Mouse (Mus musculus): ENCODE results near the gene Btbd11. TPM values are rescaled to one million over a fixed set of nuclear protein-coding genes. Genes with fewer than 3 reads are reported as not detected.

The Btbd11 gene
- polyA plus RNA-seq, 1 experiment from 2014 or later, result 8.4 TPM

GRCm38 (mm10) chr10:85497931-85498330, 111.3 kb downstream of the Btbd11 start:
- no peaks in the 10 kb centered on the region for H3K36me3 ChIP-seq
- peaks cover 31% of the 10 kb centered on the region for H3K4me1 ChIP-seq (replicated peaks)
- H3K4me3 ChIP-seq, result no peak overlapping the region
- 81% methylated on average over 5 of the region's 5 CpGs for WGBS
- no peaks in the 10 kb centered on the region for H3K9me3 ChIP-seq
- no peaks in the 10 kb centered on the region for H3K27me3 ChIP-seq (ENCODE audit: insufficient read depth, poor library complexity, severe bottlenecking)
- no peak for DNase-seq (ENCODE audit: low spot score)
- H3K27ac ChIP-seq, result no peak overlapping the region

DNA sequence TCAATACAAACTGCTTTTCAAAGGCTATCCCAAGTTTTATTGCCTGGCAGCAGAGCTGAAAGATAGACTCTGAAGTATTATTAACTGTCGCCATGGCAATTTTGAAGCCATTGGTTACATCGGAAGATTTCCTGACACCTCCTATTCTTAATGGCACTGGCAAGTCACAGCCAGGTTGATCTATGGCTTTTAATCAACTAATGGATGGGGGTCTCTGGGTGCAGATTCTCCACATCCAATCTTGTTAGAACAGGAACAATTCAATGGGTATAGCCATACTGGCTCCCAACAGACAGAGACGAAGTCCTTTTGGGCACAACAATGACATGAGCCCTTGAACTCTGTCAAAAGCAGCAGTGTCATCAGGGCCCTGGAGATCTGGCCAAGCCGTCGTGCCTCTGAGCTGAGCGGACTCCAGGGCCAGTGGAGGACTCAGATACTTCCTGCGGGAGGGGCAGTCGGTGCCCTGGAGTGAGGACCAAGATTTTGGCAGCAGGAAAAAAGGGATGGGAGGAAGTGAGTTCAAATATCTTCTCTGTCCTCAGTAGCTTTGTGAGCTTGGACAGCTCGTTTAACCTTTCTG, 114.0 kb downstream of the Btbd11 start:
- H3K4me1 ChIP-seq (replicated peaks), result peaks cover 38% of the 10 kb centered on the region
- no peak for DNase-seq (ENCODE audit: low spot score)
- H3K27me3 ChIP-seq (ENCODE audit: insufficient read depth, poor library complexity, severe bottlenecking), result no peaks in the 10 kb centered on the region
- WGBS, result 62% methylated on average over 9 of the region's 9 CpGs
- no peaks in the 10 kb centered on the region for H3K36me3 ChIP-seq
- no peak overlapping the region for H3K4me3 ChIP-seq
- no peaks in the 10 kb centered on the region for H3K9me3 ChIP-seq
- no peak overlapping the region for H3K27ac ChIP-seq

DNA sequence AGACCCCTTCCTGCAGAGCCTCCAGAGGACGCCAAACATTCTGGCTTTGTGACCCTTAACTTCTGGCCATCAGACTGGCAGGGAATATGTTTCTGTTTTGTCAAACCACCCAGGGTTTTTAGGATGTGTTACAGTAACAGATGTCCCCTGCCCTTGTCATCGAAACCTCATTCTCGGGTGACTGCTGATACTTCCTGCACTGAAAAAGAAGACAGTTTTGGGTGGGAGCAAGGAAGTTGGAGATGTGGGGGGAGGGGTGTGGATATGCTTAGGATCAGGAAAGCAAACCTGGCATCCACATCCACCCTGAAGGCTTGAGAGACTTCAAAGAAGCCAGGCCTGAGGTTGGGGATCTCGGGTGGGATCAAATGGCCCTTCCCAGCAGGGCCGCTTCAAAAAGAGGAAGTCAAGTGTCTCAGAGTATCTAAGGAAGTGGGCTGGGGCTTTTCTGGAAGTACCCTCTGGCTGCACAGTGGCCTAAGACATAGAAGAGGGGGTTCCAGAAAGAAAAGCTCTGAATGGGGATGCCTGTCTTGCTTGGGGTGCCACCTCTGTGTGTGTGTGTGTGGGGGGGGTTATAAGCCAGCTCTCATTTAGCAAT, 115.5 kb downstream of the Btbd11 start:
- Histone ChIP-seq H3K9me3 (no peaks in the 10 kb centered on the region), H3K27ac (no peak overlapping the region), H3K36me3 (no peaks in the 10 kb centered on the region), H3K4me3 (no peak overlapping the region), H3K4me1 (replicated peaks) (peaks cover 38% of the 10 kb centered on the region), H3K27me3 (ENCODE audit: insufficient read depth, poor library complexity, severe bottlenecking) (no peaks in the 10 kb centered on the region)
- no peak for DNase-seq (ENCODE audit: low spot score)
- WGBS, result 53% methylated on average over 5 of the region's 5 CpGs

DNA sequence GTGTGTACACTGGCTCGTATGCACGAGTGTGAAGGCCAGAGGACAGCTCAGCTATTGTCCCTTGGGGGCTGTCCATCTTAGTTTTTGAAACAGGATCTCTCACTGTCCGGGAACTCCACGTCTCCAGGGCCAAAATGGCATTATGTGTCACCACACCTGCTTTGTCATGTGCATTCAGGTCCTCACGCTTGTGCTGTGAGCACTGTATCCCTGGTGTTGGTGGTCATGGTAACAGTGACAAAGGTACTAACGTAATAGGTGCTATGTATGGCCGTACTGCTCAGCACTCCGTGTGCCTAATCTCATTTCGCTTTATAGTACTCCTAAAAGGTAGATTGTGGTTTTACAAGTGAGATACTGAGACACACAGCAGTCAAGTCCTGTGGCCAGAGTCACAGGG, 116.0 kb downstream of the Btbd11 start:
- no peaks in the 10 kb centered on the region for H3K27me3 ChIP-seq (ENCODE audit: insufficient read depth, poor library complexity, severe bottlenecking)
- WGBS, result 73% methylated on average over 9 of the region's 9 CpGs
- no peaks in the 10 kb centered on the region for H3K36me3 ChIP-seq

DNA sequence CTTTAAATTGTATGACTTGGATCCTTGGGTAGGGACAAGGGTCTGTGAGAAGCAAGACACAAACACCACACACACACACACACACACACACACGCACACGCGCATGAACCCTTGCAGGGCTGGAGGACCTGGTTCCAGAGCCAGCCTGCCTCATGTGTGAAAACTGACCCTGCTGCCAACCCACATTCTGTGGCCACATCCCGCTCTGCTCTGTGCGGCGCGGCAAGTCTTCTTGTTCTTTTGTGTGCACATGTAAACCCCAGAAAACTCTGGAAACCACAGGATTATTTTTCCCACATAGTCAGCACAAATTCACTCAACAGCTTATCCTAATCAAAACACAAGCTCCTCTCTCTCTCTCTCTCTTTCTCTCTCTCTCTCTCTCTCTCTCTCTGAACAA, 116.8 kb downstream of the Btbd11 start:
- no peak overlapping the region for H3K27ac ChIP-seq
- no peaks in the 10 kb centered on the region for H3K9me3 ChIP-seq
- H3K36me3 ChIP-seq, result no peaks in the 10 kb centered on the region
- no peaks in the 10 kb centered on the region for H3K27me3 ChIP-seq (ENCODE audit: insufficient read depth, poor library complexity, severe bottlenecking)
- DNase-seq (ENCODE audit: low spot score), result no peak
- no peak overlapping the region for H3K4me3 ChIP-seq
- H3K4me1 ChIP-seq (replicated peaks), result peaks cover 36% of the 10 kb centered on the region
- WGBS, result 90% methylated on average over 7 of the region's 7 CpGs

More for the DNA sequence above, 116.0 kb downstream of the Btbd11 start:
- peaks cover 37% of the 10 kb centered on the region for H3K4me1 ChIP-seq (replicated peaks)
- no peaks in the 10 kb centered on the region for H3K9me3 ChIP-seq
- no peak overlapping the region for H3K4me3 ChIP-seq
- no peak overlapping the region for H3K27ac ChIP-seq
- DNase-seq (ENCODE audit: low spot score), result no peak

GRCm38 (mm10) chr10:85507270-85508050, 120.8 kb downstream of the Btbd11 start:
- 68% methylated on average over 7 of the region's 7 CpGs for WGBS
- H3K4me1 ChIP-seq (replicated peaks), result peaks cover 33% of the 10 kb centered on the region

GRCm38 (mm10) chr10:85508193-85508794, 121.7 kb downstream of the Btbd11 start:
- DNase-seq (ENCODE audit: low spot score), result no peak
- WGBS, result 74% methylated on average over 5 of the region's 5 CpGs

More at GRCm38 (mm10) chr10:85507270-85508050, 120.8 kb downstream of the Btbd11 start:
- no peak overlapping the region for H3K4me3 ChIP-seq
- no peaks in the 10 kb centered on the region for H3K27me3 ChIP-seq (ENCODE audit: insufficient read depth, poor library complexity, severe bottlenecking)
- DNase-seq (ENCODE audit: low spot score), result no peak
- H3K36me3 ChIP-seq, result no peaks in the 10 kb centered on the region
- no peak overlapping the region for H3K27ac ChIP-seq
- no peaks in the 10 kb centered on the region for H3K9me3 ChIP-seq

DNA sequence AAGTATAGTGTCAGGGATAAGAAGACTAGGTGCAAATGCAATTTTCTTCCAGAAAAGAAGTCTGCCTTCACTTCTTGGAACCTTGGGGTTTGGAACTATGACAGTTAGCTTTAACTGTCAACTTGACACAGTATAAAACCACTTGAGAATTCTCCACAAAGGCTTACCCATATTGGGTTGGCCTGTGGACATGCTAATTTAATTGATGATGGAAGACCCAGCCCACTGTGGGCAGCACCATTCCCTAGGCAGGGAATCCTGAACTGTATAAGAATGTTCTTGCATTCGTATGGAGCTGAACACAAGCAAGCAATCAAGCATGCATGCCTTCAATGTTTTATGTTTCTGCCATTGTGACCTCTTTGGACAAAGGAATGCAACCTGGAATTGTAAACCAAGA, 122.4 kb downstream of the Btbd11 start:
- Histone ChIP-seq H3K4me1 (replicated peaks) (peaks cover 28% of the 10 kb centered on the region), H3K27me3 (ENCODE audit: insufficient read depth, poor library complexity, severe bottlenecking) (no peaks in the 10 kb centered on the region), H3K4me3 (no peak overlapping the region), H3K27ac (no peak overlapping the region), H3K36me3 (no peaks in the 10 kb centered on the region), H3K9me3 (no peaks in the 10 kb centered on the region)
- DNase-seq (ENCODE audit: low spot score), result no peak
- 86% methylated on average over 1 of the region's 1 CpGs for WGBS

More at GRCm38 (mm10) chr10:85508193-85508794, 121.7 kb downstream of the Btbd11 start:
- Histone ChIP-seq H3K27me3 (ENCODE audit: insufficient read depth, poor library complexity, severe bottlenecking) (no peaks in the 10 kb centered on the region), H3K4me3 (no peak overlapping the region), H3K27ac (no peak overlapping the region), H3K9me3 (no peaks in the 10 kb centered on the region), H3K4me1 (replicated peaks) (peaks cover 28% of the 10 kb centered on the region), H3K36me3 (no peaks in the 10 kb centered on the region)

- Histone ChIP-seq H3K27ac (no peak overlapping the region), H3K36me3 (no peaks in the 10 kb centered on the region), H3K4me1 (replicated peaks) (peaks cover 23% of the 10 kb centered on the region), H3K9me3 (no peaks in the 10 kb centered on the region), H3K27me3 (ENCODE audit: insufficient read depth, poor library complexity, severe bottlenecking) (no peaks in the 10 kb centered on the region), H3K4me3 (no peak overlapping the region)
- 9% methylated on average over 3 of the region's 3 CpGs for WGBS
- DNase-seq (ENCODE audit: low spot score), result no peak
These were observed 123.7 kb downstream of the Btbd11 start for GRCm38 (mm10) chr10:85510329-85510728.

DNA sequence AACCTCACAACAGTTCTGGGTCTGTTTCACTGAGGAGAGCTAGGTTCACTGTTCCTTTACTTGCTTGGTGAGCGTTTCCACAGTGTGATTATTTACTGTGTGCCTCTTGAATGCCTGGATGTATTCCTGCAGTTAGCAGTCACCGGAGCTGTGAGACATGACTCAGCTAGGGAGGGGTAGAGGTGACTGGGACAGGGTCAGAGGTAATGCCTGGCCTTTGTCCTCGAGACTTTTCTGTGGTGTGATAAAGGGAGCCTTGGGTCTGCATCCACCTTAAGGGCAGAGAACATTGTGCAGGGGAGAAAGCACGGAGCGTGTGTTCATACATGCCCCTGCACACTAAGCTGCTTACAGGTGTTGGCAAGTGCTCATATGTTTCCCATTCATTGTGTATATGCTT, 126.2 kb downstream of the Btbd11 start:
- no peak for DNase-seq (ENCODE audit: low spot score)
- peaks cover 21% of the 10 kb centered on the region for H3K4me1 ChIP-seq (replicated peaks)
- 76% methylated on average over 5 of the region's 5 CpGs for WGBS
- H3K36me3 ChIP-seq, result no peaks in the 10 kb centered on the region
- no peak overlapping the region for H3K4me3 ChIP-seq
- no peaks in the 10 kb centered on the region for H3K9me3 ChIP-seq
- no peaks in the 10 kb centered on the region for H3K27me3 ChIP-seq (ENCODE audit: insufficient read depth, poor library complexity, severe bottlenecking)
- H3K27ac ChIP-seq, result no peak overlapping the region

DNA sequence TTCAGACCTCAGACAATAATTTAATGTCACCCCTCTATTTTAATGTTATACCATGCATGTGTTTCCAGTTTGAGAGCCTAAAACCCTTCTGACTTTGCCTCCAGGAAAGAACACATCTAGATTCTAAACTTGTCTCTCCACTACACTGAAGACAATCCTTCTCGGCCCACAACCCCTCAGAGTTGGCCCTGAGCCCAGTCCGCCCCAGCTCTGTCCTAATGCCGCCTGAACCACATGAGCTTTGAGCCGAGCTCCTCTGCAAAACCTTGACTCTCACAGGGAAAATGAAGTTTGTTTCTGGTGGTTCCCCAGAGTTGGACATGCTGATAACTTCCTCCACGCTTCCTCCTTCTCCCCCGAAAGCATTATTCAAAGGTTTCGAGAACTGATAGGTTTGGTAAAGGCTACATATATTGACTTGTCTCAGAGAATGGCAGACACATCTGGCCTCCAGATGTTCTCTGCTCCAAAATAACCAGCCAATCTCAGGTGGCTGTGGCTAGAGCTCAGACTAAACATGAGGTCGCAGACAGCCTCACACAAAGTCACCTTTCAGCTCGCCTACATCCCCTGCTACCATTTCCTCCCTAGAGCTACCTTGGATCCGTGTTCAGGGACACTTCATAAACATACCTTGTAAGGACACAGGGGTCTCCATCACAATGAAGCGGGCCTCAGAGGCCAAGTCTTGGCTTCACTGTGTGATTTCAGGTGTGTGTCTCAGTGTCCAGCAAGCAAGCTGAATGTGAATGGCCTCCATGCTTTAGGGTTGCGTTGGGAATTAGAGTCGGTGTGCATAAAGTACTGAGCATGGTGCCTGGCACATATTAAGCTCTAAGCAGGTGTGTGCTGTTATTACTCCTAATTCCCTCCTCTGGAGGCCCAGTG, 130.9 kb downstream of the Btbd11 start:
- H3K4me1 ChIP-seq (replicated peaks), result no peaks in the 10 kb centered on the region
- WGBS, result 74% methylated on average over 13 of the region's 13 CpGs

GRCm38 (mm10) chr10:85518111-85518409, 131.4 kb downstream of the Btbd11 start:
- Histone ChIP-seq H3K27me3 (ENCODE audit: insufficient read depth, poor library complexity, severe bottlenecking) (no peaks in the 10 kb centered on the region), H3K9me3 (no peaks in the 10 kb centered on the region)

More for the DNA sequence above, 130.9 kb downstream of the Btbd11 start:
- no peaks in the 10 kb centered on the region for H3K27me3 ChIP-seq (ENCODE audit: insufficient read depth, poor library complexity, severe bottlenecking)
- H3K36me3 ChIP-seq, result no peaks in the 10 kb centered on the region
- no peak overlapping the region for H3K27ac ChIP-seq
- no peaks in the 10 kb centered on the region for H3K9me3 ChIP-seq
- no peak overlapping the region for H3K4me3 ChIP-seq
- DNase-seq (ENCODE audit: low spot score), result peak; percentile 35

More at GRCm38 (mm10) chr10:85518111-85518409, 131.4 kb downstream of the Btbd11 start:
- H3K4me1 ChIP-seq (replicated peaks), result no peaks in the 10 kb centered on the region
- 88% methylated on average over 6 of the region's 6 CpGs for WGBS
- DNase-seq (ENCODE audit: low spot score), result no peak
- no peak overlapping the region for H3K4me3 ChIP-seq
- no peaks in the 10 kb centered on the region for H3K36me3 ChIP-seq
- no peak overlapping the region for H3K27ac ChIP-seq
